Mouse (Mus musculus): ENCODE data around the gene Zdhhc19. TPM values are rescaled to one million over a fixed set of nuclear protein-coding genes. Genes with fewer than 3 reads are reported as not detected.

Gene Zdhhc19
- polyA plus RNA-seq, 1 experiment: not detected

DNA sequence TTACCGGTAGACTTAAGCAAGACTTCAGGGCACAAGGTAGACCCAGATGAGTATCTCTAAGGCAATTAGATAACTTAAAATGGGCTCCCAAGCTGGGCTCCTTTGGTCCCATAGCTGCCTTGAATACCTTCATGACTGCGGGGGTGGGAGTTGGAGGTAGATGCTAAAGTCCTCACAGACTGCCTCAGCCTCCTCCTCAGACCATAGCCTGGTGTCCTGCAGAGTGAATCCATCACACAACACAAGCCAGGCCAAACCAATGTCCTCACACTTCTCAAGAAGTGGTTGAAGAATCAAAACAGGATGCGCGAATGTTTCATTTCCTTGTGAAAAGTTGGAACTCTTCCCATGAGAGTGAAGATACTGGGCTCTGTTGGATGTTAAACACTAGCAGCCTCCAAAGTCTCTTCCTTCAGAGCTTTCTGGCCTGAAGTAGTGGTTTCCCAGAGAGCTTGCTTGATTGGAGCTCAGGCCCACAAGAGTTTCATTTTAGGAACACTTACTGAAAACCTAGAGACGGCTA lies 97.3 kb downstream of the Zdhhc19 start:
- H3K27me3 ChIP-seq (ENCODE audit: control insufficient read depth): peaks cover 10% of the 10 kb centered on the region
- TF ChIP-seq GATA1 (IDR thresholded peaks at IDR 0.05; ENCODE audit: low read length): no peak
- no peak for TF ChIP-seq TAL1 (IDR thresholded peaks at IDR 0.05; ENCODE audit: low read length)
- peaks cover 40% of the 10 kb centered on the region for H3K4me1 ChIP-seq (ENCODE audit: control insufficient read depth)

DNA sequence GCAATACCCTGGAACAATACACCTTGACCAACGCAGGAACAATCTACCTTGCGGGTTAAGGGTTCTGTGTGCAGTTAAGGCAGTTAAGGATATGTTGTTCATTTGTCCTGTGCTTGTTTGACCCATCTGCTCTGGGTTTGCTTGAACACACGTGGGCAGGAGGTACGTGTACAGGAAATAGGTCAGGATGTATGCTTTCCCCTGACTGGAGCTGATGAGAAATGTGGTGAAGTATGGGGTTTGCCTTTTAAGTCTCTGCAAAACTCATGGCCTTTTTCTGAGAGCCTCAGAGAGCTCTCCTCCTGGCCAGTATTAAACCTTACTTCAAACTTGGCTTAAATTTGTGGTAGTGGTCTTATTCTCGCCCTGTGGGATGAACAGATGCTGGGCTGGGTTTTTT lies 97.9 kb downstream of the Zdhhc19 start:
- no peaks in the 10 kb centered on the region for H3K36me3 ChIP-seq (ENCODE audit: control insufficient read depth)
- H3K9me3 ChIP-seq (ENCODE audit: control insufficient read depth, low read length): no peaks in the 10 kb centered on the region
- peaks cover 41% of the 10 kb centered on the region for H3K4me1 ChIP-seq (ENCODE audit: control insufficient read depth)
- no peak overlapping the region for H3K4me3 ChIP-seq (replicated peaks)
- TF ChIP-seq GATA1 (IDR thresholded peaks at IDR 0.05; ENCODE audit: low read length) (no peak), TAL1 (IDR thresholded peaks at IDR 0.05; ENCODE audit: low read length) (no peak)
- peaks cover 8% of the 10 kb centered on the region for H3K27me3 ChIP-seq (ENCODE audit: control insufficient read depth)

More for the DNA sequence above, 97.3 kb downstream of the Zdhhc19 start:
- H3K36me3 ChIP-seq (ENCODE audit: control insufficient read depth): no peaks in the 10 kb centered on the region
- no peak overlapping the region for H3K4me3 ChIP-seq (replicated peaks)
- H3K9me3 ChIP-seq (ENCODE audit: control insufficient read depth, low read length): no peaks in the 10 kb centered on the region

DNA sequence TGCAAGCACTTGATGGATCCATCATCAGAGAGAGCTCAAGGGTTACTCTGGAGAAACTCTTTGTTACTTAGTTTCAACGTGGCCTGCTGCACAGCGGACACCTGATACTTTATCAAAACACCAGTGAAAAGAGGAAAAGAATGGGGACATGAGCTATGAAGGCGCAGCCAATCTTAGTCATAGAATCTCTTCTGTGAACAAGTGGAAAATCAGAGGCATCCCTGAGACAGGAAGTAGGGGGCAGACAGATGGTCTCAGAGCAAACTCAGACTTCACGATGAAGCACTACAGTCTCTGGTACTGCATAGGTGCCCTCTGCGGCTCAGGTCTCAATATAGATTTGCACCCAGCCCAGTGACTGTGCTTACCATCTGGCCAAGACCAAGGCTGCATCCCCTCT lies 98.6 kb downstream of the Zdhhc19 start:
- Histone ChIP-seq H3K4me1 (ENCODE audit: control insufficient read depth) (peaks cover 42% of the 10 kb centered on the region), H3K27me3 (ENCODE audit: control insufficient read depth) (peaks cover 7% of the 10 kb centered on the region), H3K9me3 (ENCODE audit: control insufficient read depth, low read length) (no peaks in the 10 kb centered on the region), H3K36me3 (ENCODE audit: control insufficient read depth) (no peaks in the 10 kb centered on the region), H3K4me3 (replicated peaks) (no peak overlapping the region)
- TF ChIP-seq TAL1 (IDR thresholded peaks at IDR 0.05; ENCODE audit: low read length) (no peak), GATA1 (IDR thresholded peaks at IDR 0.05; ENCODE audit: low read length) (no peak)

DNA sequence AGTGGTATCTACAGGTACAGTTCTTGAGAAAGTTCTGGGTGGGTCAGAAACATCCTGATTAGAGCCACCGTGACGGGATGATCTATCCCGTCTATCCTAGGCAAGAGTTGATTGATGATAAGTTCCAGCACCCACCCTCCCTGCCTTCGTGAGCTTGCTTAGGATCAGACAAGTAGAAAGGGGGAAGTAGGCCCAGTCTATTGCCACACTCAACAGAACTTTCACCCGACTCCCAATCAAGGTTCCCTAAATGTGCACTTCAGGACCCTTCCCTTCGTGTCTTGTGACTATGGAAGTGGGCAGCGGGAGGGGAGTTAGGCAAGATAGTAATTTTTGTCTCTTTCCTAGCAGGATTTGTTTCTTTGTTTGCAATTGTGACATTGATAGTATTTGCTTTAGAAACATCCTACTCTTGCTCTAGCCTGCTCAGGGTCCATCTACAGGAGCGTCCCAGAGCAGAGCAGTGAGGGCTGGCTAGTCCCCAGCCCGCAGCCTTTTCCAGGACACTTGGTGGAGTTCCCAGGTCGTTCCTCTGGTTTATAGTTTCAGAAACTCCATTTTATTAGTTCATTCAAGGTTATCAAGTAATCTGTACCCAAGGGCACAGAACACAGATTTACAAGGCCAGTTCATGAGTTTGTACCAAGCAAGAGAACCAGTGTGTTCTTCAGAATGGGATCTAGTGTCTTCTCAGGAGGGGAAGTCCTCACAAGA lies 99.2 kb downstream of the Zdhhc19 start:
- Histone ChIP-seq H3K27me3 (ENCODE audit: control insufficient read depth) (peaks cover 6% of the 10 kb centered on the region; the same call in 1 of the 2 replicates), H3K4me1 (ENCODE audit: control insufficient read depth) (peaks cover 44% of the 10 kb centered on the region), H3K36me3 (ENCODE audit: control insufficient read depth) (no peaks in the 10 kb centered on the region), H3K9me3 (ENCODE audit: control insufficient read depth, low read length) (no peaks in the 10 kb centered on the region), H3K4me3 (replicated peaks) (no peak overlapping the region)
- TF ChIP-seq GATA1 (IDR thresholded peaks at IDR 0.05; ENCODE audit: low read length) (no peak), TAL1 (IDR thresholded peaks at IDR 0.05; ENCODE audit: low read length) (no peak)

DNA sequence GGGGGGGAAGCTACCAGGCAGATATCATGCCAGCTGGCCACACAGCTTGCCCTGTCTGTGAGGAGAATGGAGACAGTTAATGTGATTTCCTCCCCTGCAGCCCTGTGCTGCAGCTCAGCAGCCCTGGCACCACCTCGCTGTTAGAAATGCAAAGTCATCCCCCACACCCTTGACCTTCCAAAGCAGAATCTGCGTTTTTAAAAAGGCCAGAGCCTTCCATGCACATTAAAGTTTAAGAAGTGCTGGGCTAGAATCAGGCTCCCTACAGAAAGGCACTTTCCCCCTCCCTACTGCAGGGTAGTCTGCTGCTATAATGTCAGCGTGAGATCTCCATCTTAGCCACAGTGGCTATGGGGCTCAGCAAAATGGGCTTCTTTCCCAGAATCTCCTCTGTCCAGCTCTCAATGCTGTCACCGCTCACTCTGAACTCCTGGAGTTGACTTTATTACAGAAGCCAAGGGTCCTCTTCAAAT lies 101.9 kb downstream of the Zdhhc19 start:
- Histone ChIP-seq H3K9me3 (ENCODE audit: control insufficient read depth, low read length) (no peaks in the 10 kb centered on the region), H3K27me3 (ENCODE audit: control insufficient read depth) (0 out of 2 replicates have a peak, but pooled peaks cover 2% of the 10 kb centered on the region), H3K36me3 (ENCODE audit: control insufficient read depth) (no peaks in the 10 kb centered on the region), H3K4me1 (ENCODE audit: control insufficient read depth) (peaks cover 49% of the 10 kb centered on the region), H3K4me3 (replicated peaks) (peak overlapping the region; percentile 38)
- no peak for TF ChIP-seq GATA1 (IDR thresholded peaks at IDR 0.05; ENCODE audit: low read length)
- no peak for TF ChIP-seq TAL1 (IDR thresholded peaks at IDR 0.05; ENCODE audit: low read length)

DNA sequence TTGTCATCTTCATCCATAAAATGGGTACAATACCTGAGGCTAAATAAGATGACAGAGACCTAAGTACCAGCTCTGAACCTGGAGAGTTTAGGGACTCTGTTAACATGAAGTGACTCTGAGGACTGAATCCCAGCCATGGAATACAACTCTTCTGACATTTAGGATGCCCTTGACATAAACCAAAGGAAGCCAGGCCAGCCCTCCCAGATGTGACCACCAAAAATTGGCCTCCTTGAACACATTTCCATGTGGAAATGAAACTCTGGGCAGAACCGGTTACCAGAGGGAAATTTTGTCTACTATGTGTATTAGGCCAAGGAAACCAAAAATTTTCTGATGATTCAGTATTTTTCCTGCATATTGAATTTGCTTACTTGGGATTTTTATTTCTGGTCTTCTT lies 103.1 kb downstream of the Zdhhc19 start:
- Histone ChIP-seq H3K4me1 (ENCODE audit: control insufficient read depth) (peaks cover 45% of the 10 kb centered on the region), H3K4me3 (replicated peaks) (no peak overlapping the region), H3K9me3 (ENCODE audit: control insufficient read depth, low read length) (no peaks in the 10 kb centered on the region), H3K36me3 (ENCODE audit: control insufficient read depth) (no peaks in the 10 kb centered on the region), H3K27me3 (ENCODE audit: control insufficient read depth) (no peaks in the 10 kb centered on the region)
- TF ChIP-seq GATA1 (IDR thresholded peaks at IDR 0.05; ENCODE audit: low read length) (no peak), TAL1 (IDR thresholded peaks at IDR 0.05; ENCODE audit: low read length) (no peak)

DNA sequence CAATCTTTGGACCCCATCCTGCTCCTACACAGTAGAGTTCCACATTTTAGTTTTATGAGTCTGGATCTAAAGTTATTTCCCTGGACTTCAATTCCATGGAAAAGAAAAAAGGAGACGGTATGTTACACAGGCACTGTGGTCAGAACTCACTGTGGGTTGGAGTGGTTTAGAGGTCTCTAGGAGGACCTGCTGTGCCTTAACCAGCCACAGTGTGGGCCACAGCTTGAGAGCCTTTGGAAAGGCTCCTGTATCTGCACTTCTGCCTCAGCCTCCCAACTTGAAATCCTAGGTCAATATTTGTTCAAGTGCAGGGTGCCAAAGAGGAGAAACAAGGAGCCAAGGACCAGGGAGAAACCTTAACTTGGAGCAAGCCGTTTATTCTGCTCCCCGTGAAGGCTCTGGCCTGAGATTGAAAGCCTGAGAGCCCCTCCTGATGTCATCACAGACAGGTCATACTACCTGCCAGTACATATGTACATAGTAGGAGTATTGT lies 106.2 kb downstream of the Zdhhc19 start:
- Histone ChIP-seq H3K4me3 (replicated peaks) (no peak overlapping the region), H3K27me3 (ENCODE audit: control insufficient read depth) (no peaks in the 10 kb centered on the region), H3K9me3 (ENCODE audit: control insufficient read depth, low read length) (no peaks in the 10 kb centered on the region), H3K4me1 (ENCODE audit: control insufficient read depth) (peaks cover 54% of the 10 kb centered on the region), H3K36me3 (ENCODE audit: control insufficient read depth) (no peaks in the 10 kb centered on the region)
- TF ChIP-seq GATA1 (IDR thresholded peaks at IDR 0.05; ENCODE audit: low read length): no peak
- TF ChIP-seq TAL1 (IDR thresholded peaks at IDR 0.05; ENCODE audit: low read length): no peak

DNA sequence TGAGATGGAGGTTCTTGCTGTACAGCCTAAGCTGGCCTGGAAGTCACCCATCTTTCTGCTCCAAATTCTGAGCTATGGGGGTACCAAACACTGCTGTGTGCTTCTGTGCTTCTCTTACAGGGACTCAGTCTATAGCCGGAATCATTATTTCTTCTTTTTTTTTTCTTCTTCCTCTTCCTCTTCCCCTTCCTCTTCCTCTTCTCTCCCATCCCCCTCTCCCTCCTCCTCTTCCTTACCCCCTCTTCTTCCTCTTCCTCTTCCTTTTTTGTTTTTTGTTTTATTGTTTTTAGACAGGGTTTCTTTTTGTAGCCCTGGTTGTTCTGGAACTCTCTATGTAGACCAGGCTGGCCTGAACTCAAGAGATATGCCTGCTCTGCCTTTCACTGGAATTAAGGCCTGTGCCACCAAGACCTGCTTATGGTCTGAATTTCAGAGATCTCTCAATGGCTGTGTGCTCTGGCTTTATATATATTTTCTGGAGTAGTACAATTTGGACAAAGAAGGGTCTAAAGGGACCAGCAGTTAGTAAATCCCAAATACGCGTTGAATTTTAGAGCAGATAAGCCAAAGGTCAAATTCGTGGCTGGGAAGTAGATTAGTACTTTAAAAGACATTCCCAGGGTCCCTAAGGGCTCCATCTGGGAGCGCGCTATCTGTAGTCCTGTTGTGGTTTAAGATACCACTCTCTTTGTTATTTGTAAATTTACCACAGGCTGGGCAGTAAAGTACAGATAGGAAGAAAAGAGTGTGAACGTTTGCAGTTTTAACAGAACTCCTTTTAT lies 111.7 kb downstream of the Zdhhc19 start:
- Histone ChIP-seq H3K9me3 (ENCODE audit: control insufficient read depth, low read length) (no peaks in the 10 kb centered on the region), H3K4me3 (replicated peaks) (peak overlapping the region; percentile 100), H3K4me1 (ENCODE audit: control insufficient read depth) (peaks cover 44% of the 10 kb centered on the region), H3K27me3 (ENCODE audit: control insufficient read depth) (no peaks in the 10 kb centered on the region), H3K36me3 (ENCODE audit: control insufficient read depth) (peaks cover 40% of the 10 kb centered on the region)
- TF ChIP-seq TAL1 (IDR thresholded peaks at IDR 0.05; ENCODE audit: low read length): no peak
- no peak for TF ChIP-seq GATA1 (IDR thresholded peaks at IDR 0.05; ENCODE audit: low read length)

DNA sequence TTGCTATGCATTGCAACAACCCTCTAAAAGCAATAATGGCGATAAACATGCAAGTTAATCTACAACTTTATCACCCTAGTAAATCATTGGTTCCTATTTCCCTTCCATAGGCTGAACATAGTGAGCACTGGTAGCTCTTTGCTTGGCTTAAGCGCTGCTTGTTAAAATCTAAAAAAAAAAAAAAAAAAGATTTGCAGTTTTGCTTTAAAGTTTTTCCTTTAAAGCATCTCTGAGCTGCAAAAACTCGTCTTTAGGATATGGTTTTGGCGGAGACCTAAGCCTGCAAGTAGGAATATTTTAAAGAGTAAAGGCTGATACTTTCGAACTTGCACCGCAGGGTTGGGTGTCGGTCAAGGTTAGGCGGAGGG lies 112.3 kb downstream of the Zdhhc19 start:
- peaks cover 49% of the 10 kb centered on the region for H3K4me1 ChIP-seq (ENCODE audit: control insufficient read depth)
- H3K9me3 ChIP-seq (ENCODE audit: control insufficient read depth, low read length): no peaks in the 10 kb centered on the region
- peaks cover 45% of the 10 kb centered on the region for H3K36me3 ChIP-seq (ENCODE audit: control insufficient read depth)
- no peaks in the 10 kb centered on the region for H3K27me3 ChIP-seq (ENCODE audit: control insufficient read depth)
- H3K4me3 ChIP-seq (replicated peaks): peak overlapping the region; percentile 100
- TF ChIP-seq GATA1 (IDR thresholded peaks at IDR 0.05; ENCODE audit: low read length) (no peak), TAL1 (IDR thresholded peaks at IDR 0.05; ENCODE audit: low read length) (no peak)

Measured in erythroblast, embryonic 14.5 days (primary cell).